9 mouse cellular contexts compared by ENCODE assay signal in genomic region chr7:110116731-110117291, GRCm38 (mm10). TPM values are rescaled to one million over a fixed set of nuclear protein-coding genes. Genes with fewer than 3 reads are reported as not detected.
DNase-seq lines count a peak whose midpoint lies in the region; ATAC-seq lines count a peak whose summit lies in the region.
"Had no signal": no experiment of that assay in that cellular context is flagged by ENCODE, and none has a peak within 500 bp of the region (broad histone marks: within the 10 kb centered on the region; RNA-seq: fewer than 3 reads in every experiment).

No protein-coding gene starts in this region.

- no peak overlapping the region for H3K9ac ChIP-seq in stomach, embryonic 16.5 days (ENCODE audit: low read length)
- H3K9ac ChIP-seq: forebrain, postnatal 0 days had no signal

- H3K4me2 ChIP-seq in stomach, embryonic 16.5 days (ENCODE audit: low read depth, low read length), result no peak overlapping the region

- peak overlapping the region; percentile 56; the same call in 1 of the 2 replicates for H3K27ac ChIP-seq in stomach, embryonic 16.5 days (ENCODE audit: low read length)

- peak; percentile 52 to 63 for DNase-seq in adrenal gland, adult (ENCODE audit: inconsistent age in 2 of 2, low spot score in 1 of 2)
- DNase-seq in adrenal gland, adult 2 months, result no peak
- DNase-seq in ovary, adult 18-20 months (ENCODE audit: low spot score), result peak; percentile 41
- DNase-seq in ovary, postnatal 14 days (ENCODE audit: low spot score), result no peak
- peak; percentile 79 for DNase-seq in kidney, adult 9 months
- DNase-seq in embryo, embryonic 11 days, result no peak
- DNase-seq in urinary bladder, postnatal 10 days (ENCODE audit: low spot score), result no peak
- DNase-seq: forebrain, postnatal 0 days had no signal

- H3K4me1 ChIP-seq in stomach, embryonic 16.5 days (ENCODE audit: control insufficient read depth, insufficient read depth, low read length), result peaks cover 7% of the 10 kb centered on the region; the same call in 1 of the 2 replicates

- no peak overlapping the region for H3K4me3 ChIP-seq in stomach, embryonic 16.5 days (replicated peaks; ENCODE audit: low read length)

- H3K27me3 ChIP-seq in stomach, embryonic 16.5 days (ENCODE audit: control insufficient read depth, insufficient read depth, low read length), result no peaks in the 10 kb centered on the region

- no peaks in the 10 kb centered on the region for H3K9me3 ChIP-seq in stomach, embryonic 16.5 days (replicated peaks; ENCODE audit: control insufficient read depth, low read length)

- ATAC-seq in stomach, embryonic 16.5 days (ENCODE audit: insufficient read depth, low FRiP score), result no peak
- ATAC-seq: forebrain, postnatal 0 days had no signal

- 50% methylated on average over 1 of the region's 1 CpGs for WGBS in stomach, embryonic 16.5 days

- no peaks in the 10 kb centered on the region for H3K36me3 ChIP-seq in stomach, embryonic 16.5 days (ENCODE audit: control insufficient read depth, insufficient read depth, low read length)

RNA-seq across cellular contexts. Expression of gene Wee1, which starts 5.0 kb away (rescaled TPM):
- total RNA-seq in adrenal gland, adult 2 months (2021), result 1 to 10 TPM; 5.4 to 8.6 TPM
- 5.9 and 8.2 TPM in 2 replicates for polyA plus RNA-seq in adrenal gland, adult 2 months (2012; rRNA removed)
- polyA plus RNA-seq in stomach, embryonic 16.5 days (2015; fragmentation: Nextera tagmentation; extraction: Ambion mirVana), result 17.9 and 18.9 TPM in 2 replicates

RNA-seq across cellular contexts. Expression of gene Zfp143, which starts 55.8 kb away (rescaled TPM):
- 10 to 100 TPM; 15.1 to 16.8 TPM for total RNA-seq in adrenal gland, adult 2 months (2021)
- polyA plus RNA-seq in adrenal gland, adult 2 months (2012; rRNA removed), result 5.4 and 8.3 TPM in 2 replicates
- 15.0 and 15.9 TPM in 2 replicates for polyA plus RNA-seq in stomach, embryonic 16.5 days (2015; fragmentation: Nextera tagmentation; extraction: Ambion mirVana)

Comparison
In these comparisons a context has a peak if more than half of its experiments do, and no peak if none do; other contexts are left out.
1. DNase-seq: peak in adrenal gland, adult (2 of 2), ovary, adult 18-20 months (single experiment) and kidney, adult 9 months (single experiment); none in adrenal gland, adult 2 months (single experiment), ovary, postnatal 14 days (single experiment), embryo, embryonic 11 days (single experiment) and urinary bladder, postnatal 10 days (single experiment).